Mouse (Mus musculus): ENCODE results near the gene Apol9a.

DNA sequence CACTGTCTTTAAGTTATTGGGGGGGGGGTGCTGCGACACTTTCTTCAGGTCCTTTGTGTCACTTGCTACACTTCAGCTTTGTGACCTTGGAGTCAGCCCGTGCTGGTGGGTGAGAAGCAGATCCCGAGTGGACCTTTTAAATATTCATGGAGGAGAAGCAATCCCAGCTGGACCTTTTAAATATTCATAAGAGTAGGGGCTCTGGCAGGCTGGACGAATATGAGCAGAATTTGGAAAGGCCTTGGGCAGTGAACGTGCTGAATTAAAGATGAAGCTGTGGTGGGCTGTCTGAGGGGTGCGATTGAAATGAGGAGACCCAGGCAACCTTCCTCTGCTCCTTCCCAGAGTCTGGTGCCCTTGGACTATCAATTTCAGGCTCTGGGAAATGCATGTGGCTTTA is 47.4 kb downstream of the Apol9a start:
- TF ChIP-seq CTCF (conservative IDR thresholded peaks at IDR 0.05; ENCODE audit: low read length) (no peak), POU5F1 (IDR thresholded peaks at IDR 0.05; ENCODE audit: borderline replicate concordance, low read length) (no peak), NANOG (IDR thresholded peaks at IDR 0.05; ENCODE audit: borderline replicate concordance, low read length) (no peak)
